Mouse (Mus musculus): Measurements from ENCODE around the gene B3glct. TPM values are rescaled to one million over a fixed set of nuclear protein-coding genes. Genes with fewer than 3 reads are reported as not detected.
A peak's percentile ranks its signal among the peaks of the same experiment; 100 is the strongest.

The B3glct gene
- polyA plus RNA-seq, 1 experiment from 2014 or later: 8.0 TPM

- H3K9me3 ChIP-seq (replicated peaks): no peaks in the 10 kb centered on the region
- 30% methylated on average over 16 of the region's 16 CpGs for WGBS
Observed at GRCm38 (mm10) chr5:149713834-149714233, 35.8 kb downstream of the B3glct start.

GRCm38 (mm10) chr5:149715571-149716328, 37.7 kb downstream of the B3glct start:
- WGBS: 63% methylated on average over 15 of the region's 15 CpGs
- no peak overlapping the region for H3K4me3 ChIP-seq
- no peaks in the 10 kb centered on the region for H3K27me3 ChIP-seq
- H3K36me3 ChIP-seq: no peaks in the 10 kb centered on the region
- ATAC-seq (replicated peaks; ENCODE audit: insufficient number of reproducible peaks, insufficient read depth, low FRiP score, low read depth): no peak
- no peak overlapping the region for H3K27ac ChIP-seq
- no peak overlapping the region for H3K4me2 ChIP-seq
- 0 out of 2 replicates have a peak, but pooled peaks cover 3% of the 10 kb centered on the region for H3K4me1 ChIP-seq (replicated peaks)
- H3K9me3 ChIP-seq (replicated peaks): no peaks in the 10 kb centered on the region
- H3K9ac ChIP-seq: no peak overlapping the region

More at GRCm38 (mm10) chr5:149713834-149714233, 35.8 kb downstream of the B3glct start:
- Histone ChIP-seq H3K4me3 (peak overlapping the region; percentile 33), H3K36me3 (no peaks in the 10 kb centered on the region), H3K4me1 (replicated peaks) (0 out of 2 replicates have a peak, but pooled peaks cover 3% of the 10 kb centered on the region), H3K27ac (no peak overlapping the region), H3K4me2 (peak overlapping the region; percentile 62), H3K9ac (no peak overlapping the region), H3K27me3 (no peaks in the 10 kb centered on the region)
- no peak for ATAC-seq (replicated peaks; ENCODE audit: insufficient number of reproducible peaks, insufficient read depth, low FRiP score, low read depth)

DNA sequence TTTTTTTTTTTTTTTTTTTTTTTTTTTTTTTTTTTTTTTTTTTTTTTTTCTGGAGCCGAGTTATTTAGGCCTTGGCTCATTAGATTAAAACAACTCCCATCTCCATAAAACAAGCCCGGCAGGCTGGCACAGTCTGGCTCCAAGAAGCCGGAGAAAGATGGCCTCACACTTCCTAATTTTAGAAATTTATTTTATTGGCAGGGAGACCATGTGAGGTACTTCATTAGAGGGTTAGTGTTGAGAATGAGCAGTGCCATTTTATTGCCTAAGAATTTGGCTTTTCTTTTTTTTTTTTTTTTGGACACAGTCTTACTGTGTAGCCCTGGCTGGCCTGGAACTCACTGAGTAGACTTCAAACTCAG, 38.3 kb downstream of the B3glct start:
- no peak overlapping the region for H3K4me3 ChIP-seq
- no peak overlapping the region for H3K27ac ChIP-seq
- no peaks in the 10 kb centered on the region for H3K36me3 ChIP-seq
- H3K4me1 ChIP-seq (replicated peaks): 0 out of 2 replicates have a peak, but pooled peaks cover 3% of the 10 kb centered on the region
- H3K27me3 ChIP-seq: no peaks in the 10 kb centered on the region
- H3K4me2 ChIP-seq: no peak overlapping the region
- no peak overlapping the region for H3K9ac ChIP-seq
- no peak for ATAC-seq (replicated peaks; ENCODE audit: insufficient number of reproducible peaks, insufficient read depth, low FRiP score, low read depth)
- no peaks in the 10 kb centered on the region for H3K9me3 ChIP-seq (replicated peaks)
- WGBS: 47% methylated on average over 3 of the region's 3 CpGs

DNA sequence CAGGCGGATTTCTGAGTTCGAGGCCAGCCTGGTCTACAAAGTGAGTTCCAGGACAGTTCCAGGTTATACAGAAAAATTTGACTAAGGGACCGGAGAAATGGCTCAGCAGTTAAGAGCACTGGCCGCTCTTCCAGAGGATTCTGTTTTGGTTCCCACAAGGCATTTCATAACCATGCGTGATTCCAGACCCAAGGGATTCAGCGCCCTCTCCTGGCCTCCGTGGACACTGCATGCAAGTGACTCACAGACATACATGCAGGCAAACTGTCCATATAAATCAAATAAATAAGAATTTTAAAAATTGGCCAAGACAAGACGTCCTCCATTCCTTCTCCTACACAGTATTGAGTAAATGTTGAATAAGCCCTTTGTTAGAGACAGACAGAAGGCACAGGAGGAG, 53.7 kb downstream of the B3glct start:
- Histone ChIP-seq H3K27ac (no peak overlapping the region), H3K36me3 (peaks cover 8% of the 10 kb centered on the region; the same call in 1 of the 2 replicates), H3K9me3 (replicated peaks) (0 out of 2 replicates have a peak, but pooled peaks cover 4% of the 10 kb centered on the region), H3K4me1 (replicated peaks) (no peaks in the 10 kb centered on the region), H3K27me3 (no peaks in the 10 kb centered on the region), H3K9ac (no peak overlapping the region), H3K4me3 (no peak overlapping the region), H3K4me2 (no peak overlapping the region)
- 85% methylated on average over 8 of the region's 8 CpGs for WGBS
- no peak for ATAC-seq (replicated peaks; ENCODE audit: insufficient number of reproducible peaks, insufficient read depth, low FRiP score, low read depth)

- no peak overlapping the region for H3K27ac ChIP-seq
- no peaks in the 10 kb centered on the region for H3K27me3 ChIP-seq
- 0 out of 2 replicates have a peak, but pooled peaks cover 4% of the 10 kb centered on the region for H3K9me3 ChIP-seq (replicated peaks)
- no peak overlapping the region for H3K4me2 ChIP-seq
- H3K4me1 ChIP-seq (replicated peaks): no peaks in the 10 kb centered on the region
- no peak overlapping the region for H3K4me3 ChIP-seq
- no peak overlapping the region for H3K9ac ChIP-seq
- ATAC-seq (replicated peaks; ENCODE audit: insufficient number of reproducible peaks, insufficient read depth, low FRiP score, low read depth): peak; percentile 27; the same call in 1 of the 2 replicates
- WGBS: 92% methylated on average over 1 of the region's 1 CpGs
- H3K36me3 ChIP-seq: peaks cover 14% of the 10 kb centered on the region; the same call in 1 of the 2 replicates
Observed at GRCm38 (mm10) chr5:149737210-149737609, 59.2 kb downstream of the B3glct start.

GRCm38 (mm10) chr5:149740145-149740544, 62.1 kb downstream of the B3glct start:
- 85% methylated on average over 7 of the region's 7 CpGs for WGBS
- Histone ChIP-seq H3K9ac (no peak overlapping the region), H3K4me1 (replicated peaks) (no peaks in the 10 kb centered on the region), H3K4me3 (no peak overlapping the region), H3K4me2 (no peak overlapping the region), H3K27me3 (no peaks in the 10 kb centered on the region), H3K27ac (no peak overlapping the region), H3K36me3 (0 out of 2 replicates have a peak, but pooled peaks cover 6% of the 10 kb centered on the region), H3K9me3 (replicated peaks) (no peaks in the 10 kb centered on the region)
- no peak for ATAC-seq (replicated peaks; ENCODE audit: insufficient number of reproducible peaks, insufficient read depth, low FRiP score, low read depth)

DNA sequence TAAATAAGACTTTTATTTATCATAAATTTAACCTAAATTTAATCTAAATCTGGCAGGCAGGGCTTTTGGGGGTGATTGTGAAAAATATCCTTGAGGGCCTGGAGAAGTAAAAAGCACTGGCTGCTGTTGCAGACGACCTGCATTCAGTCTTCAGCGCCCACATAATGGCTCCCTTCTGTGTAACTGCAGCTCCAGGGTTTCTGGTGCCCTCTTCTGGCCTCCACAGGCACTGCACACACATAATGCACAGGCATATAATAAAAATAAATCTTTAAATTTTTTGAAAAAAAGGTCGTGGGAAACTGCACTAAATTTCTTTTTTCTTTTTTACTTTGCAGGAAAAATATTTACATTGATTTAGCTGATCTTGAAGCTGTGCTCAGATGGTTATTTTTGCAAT, 62.7 kb downstream of the B3glct start:
- no peaks in the 10 kb centered on the region for H3K27me3 ChIP-seq
- no peaks in the 10 kb centered on the region for H3K9me3 ChIP-seq (replicated peaks)
- no peaks in the 10 kb centered on the region for H3K4me1 ChIP-seq (replicated peaks)
- H3K36me3 ChIP-seq: 0 out of 2 replicates have a peak, but pooled peaks cover 6% of the 10 kb centered on the region
- ATAC-seq (replicated peaks; ENCODE audit: insufficient number of reproducible peaks, insufficient read depth, low FRiP score, low read depth): no peak
- H3K9ac ChIP-seq: no peak overlapping the region
- no peak overlapping the region for H3K4me3 ChIP-seq
- no peak overlapping the region for H3K4me2 ChIP-seq
- H3K27ac ChIP-seq: no peak overlapping the region
- 76% methylated on average over 3 of the region's 3 CpGs for WGBS

- Histone ChIP-seq H3K9me3 (replicated peaks) (no peaks in the 10 kb centered on the region), H3K27me3 (no peaks in the 10 kb centered on the region), H3K4me1 (replicated peaks) (no peaks in the 10 kb centered on the region), H3K4me3 (no peak overlapping the region), H3K4me2 (no peak overlapping the region), H3K9ac (no peak overlapping the region), H3K36me3 (0 out of 2 replicates have a peak, but pooled peaks cover 6% of the 10 kb centered on the region), H3K27ac (no peak overlapping the region)
- ATAC-seq (replicated peaks; ENCODE audit: insufficient number of reproducible peaks, insufficient read depth, low FRiP score, low read depth): no peak
- 90% methylated on average over 9 of the region's 9 CpGs for WGBS
Observed at GRCm38 (mm10) chr5:149742286-149742685, 64.3 kb downstream of the B3glct start.

GRCm38 (mm10) chr5:149745079-149745478, 67.0 kb downstream of the B3glct start:
- H3K4me1 ChIP-seq (replicated peaks): no peaks in the 10 kb centered on the region

GRCm38 (mm10) chr5:149748640-149749580, 70.9 kb downstream of the B3glct start:
- Histone ChIP-seq H3K4me3 (no peak overlapping the region), H3K4me1 (replicated peaks) (no peaks in the 10 kb centered on the region), H3K27ac (no peak overlapping the region), H3K27me3 (no peaks in the 10 kb centered on the region), H3K9me3 (replicated peaks) (no peaks in the 10 kb centered on the region), H3K36me3 (no peaks in the 10 kb centered on the region), H3K4me2 (no peak overlapping the region), H3K9ac (no peak overlapping the region)
- WGBS: 83% methylated on average over 27 of the region's 27 CpGs
- ATAC-seq (replicated peaks; ENCODE audit: insufficient number of reproducible peaks, insufficient read depth, low FRiP score, low read depth): no peak

More at GRCm38 (mm10) chr5:149745079-149745478, 67.0 kb downstream of the B3glct start:
- Histone ChIP-seq H3K27me3 (no peaks in the 10 kb centered on the region), H3K4me2 (no peak overlapping the region), H3K9ac (no peak overlapping the region), H3K9me3 (replicated peaks) (no peaks in the 10 kb centered on the region), H3K36me3 (0 out of 2 replicates have a peak, but pooled peaks cover 3% of the 10 kb centered on the region), H3K27ac (no peak overlapping the region), H3K4me3 (no peak overlapping the region)
- WGBS: 87% methylated on average over 9 of the region's 9 CpGs
- no peak for ATAC-seq (replicated peaks; ENCODE audit: insufficient number of reproducible peaks, insufficient read depth, low FRiP score, low read depth)

GRCm38 (mm10) chr5:149751861-149752260, 73.8 kb downstream of the B3glct start:
- H3K4me1 ChIP-seq (replicated peaks): no peaks in the 10 kb centered on the region
- ATAC-seq (replicated peaks; ENCODE audit: insufficient number of reproducible peaks, insufficient read depth, low FRiP score, low read depth): no peak
- H3K36me3 ChIP-seq: no peaks in the 10 kb centered on the region
- H3K9me3 ChIP-seq (replicated peaks): no peaks in the 10 kb centered on the region
- no peak overlapping the region for H3K9ac ChIP-seq
- no peak overlapping the region for H3K4me2 ChIP-seq
- H3K4me3 ChIP-seq: no peak overlapping the region
- 71% methylated on average over 5 of the region's 5 CpGs for WGBS
- H3K27ac ChIP-seq: no peak overlapping the region
- H3K27me3 ChIP-seq: no peaks in the 10 kb centered on the region
